8 mouse cellular contexts compared by ENCODE assay signal in the genomic region with DNA sequence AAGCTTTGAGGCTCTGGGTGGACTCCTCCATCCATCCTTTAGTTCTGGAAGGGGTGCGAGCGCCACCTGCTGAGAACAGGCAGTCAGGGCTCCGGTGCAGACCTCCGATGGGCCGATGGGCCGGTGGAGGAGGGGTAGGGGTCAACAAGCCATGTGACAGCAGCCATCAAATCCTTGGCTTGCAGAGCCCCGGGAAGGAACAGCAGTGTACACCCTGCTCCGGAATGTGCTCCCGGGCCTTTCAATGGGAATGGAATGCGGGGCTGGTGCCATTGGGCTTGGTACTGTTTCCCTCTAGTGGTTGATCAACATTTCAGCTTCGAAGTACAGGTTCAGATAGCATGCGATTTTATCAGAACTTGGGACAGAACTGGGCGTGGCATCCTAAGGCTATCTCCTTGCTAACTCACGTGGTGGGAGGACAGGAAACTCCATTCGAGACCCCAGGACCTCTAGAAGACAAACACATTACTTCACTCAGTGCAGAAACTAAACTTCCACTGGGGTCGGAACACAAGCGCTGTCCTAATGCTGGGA.
DNase-seq lines count a peak whose midpoint lies in the region; ATAC-seq and TF ChIP-seq lines count a peak whose summit lies in the region.

No protein-coding gene starts in this region.

- TF ChIP-seq CTCF in small intestine, adult 2 months (IDR thresholded peaks at IDR 0.05; ENCODE audit: extremely low read depth, insufficient read length, insufficient replicate concordance, low read depth, low read length) = peak; percentile 80

- ATAC-seq in intestine, embryonic 15.5 days = peak; percentile 93
- ATAC-seq in erythroid progenitor cell, adult 5-6 weeks (replicated peaks; ENCODE audit: low FRiP score, poor library complexity, severe bottlenecking) = no peak

- DNase-seq in adrenal gland, adult (ENCODE audit: inconsistent age in 2 of 2, low spot score in 1 of 2) = peak; percentile 92 to 96
- peak; percentile 95 for DNase-seq in embryo, embryonic 10 days (ENCODE audit: low spot score)
- DNase-seq in gastrocnemius, postnatal 36 days = peak; percentile 91 to 94
- DNase-seq in left cerebral cortex, postnatal 25 days (ENCODE audit: low spot score in 2 of 2) = peak; percentile 83 to 89
- DNase-seq in mesoderm, embryonic 11.5 days (ENCODE audit: low read depth, low spot score) = peak; percentile 92

- 7% methylated on average over 17 of the region's 17 CpGs for WGBS in intestine, embryonic 15.5 days
- 3% methylated on average over 17 of the region's 17 CpGs for WGBS in small intestine, adult 2 months

- H3K27ac ChIP-seq in intestine, embryonic 15.5 days = 0 out of 2 replicates have a peak overlapping the region, but pooled peaks have one; percentile 4
- 0 out of 2 replicates have a peak overlapping the region, but pooled peaks have one; percentile 20 for H3K27ac ChIP-seq in small intestine, adult 2 months (ENCODE audit: insufficient read depth, low read depth, low read length)

- TF ChIP-seq POLR2A in small intestine, adult 2 months (IDR thresholded peaks at IDR 0.05; ENCODE audit: low read depth, low read length) = no peak

- H3K4me3 ChIP-seq in intestine, embryonic 15.5 days (replicated peaks) = peak overlapping the region; percentile 38
- H3K4me3 ChIP-seq in small intestine, adult 2 months (ENCODE audit: low read depth, low read length) = peak overlapping the region; percentile 51

- H3K9me3 ChIP-seq in intestine, embryonic 15.5 days = no peaks in the 10 kb centered on the region

- H3K9ac ChIP-seq in intestine, embryonic 15.5 days = 0 out of 2 replicates have a peak overlapping the region, but pooled peaks have one; percentile 24

- intact Hi-C loops in gastrocnemius, postnatal 36 days (cut with DNase I) = loop anchor here (1.0 to 5.0 kb wide), 3 partner anchors 18 to 235 kb away; no protein-coding TSS in a partner anchor
- intact Hi-C loops in left cerebral cortex, postnatal 25 days (cut with DNase I) = loop anchor here (1.0 to 5.0 kb wide), 2 partner anchors 155 to 237 kb away; no protein-coding TSS in a partner anchor

- H3K27me3 ChIP-seq in intestine, embryonic 15.5 days (replicated peaks) = no peaks in the 10 kb centered on the region
- H3K27me3 ChIP-seq in small intestine, adult 2 months (ENCODE audit: control insufficient read depth, insufficient read depth, low read length) = no peaks in the 10 kb centered on the region

- peaks cover 7% of the 10 kb centered on the region for H3K4me1 ChIP-seq in intestine, embryonic 15.5 days (replicated peaks)
- peaks cover 6% of the 10 kb centered on the region; the same call in 1 of the 2 replicates for H3K4me1 ChIP-seq in small intestine, adult 2 months (ENCODE audit: control insufficient read depth, insufficient read depth, insufficient read length, low read length)

- H3K36me3 ChIP-seq in intestine, embryonic 15.5 days = no peaks in the 10 kb centered on the region
- H3K36me3 ChIP-seq in small intestine, adult 2 months (ENCODE audit: control insufficient read depth, insufficient read depth, low read length) = no peaks in the 10 kb centered on the region

- peak overlapping the region; percentile 83 for H3K4me2 ChIP-seq in intestine, embryonic 15.5 days (replicated peaks)
